Mouse (Mus musculus): ENCODE data around the gene B630019K06Rik. TPM values are rescaled to one million over a fixed set of nuclear protein-coding genes. Genes with fewer than 3 reads are reported as not detected.

The B630019K06Rik gene
- 4.7 TPM for polyA plus RNA-seq (2014; fragmentation: Illumina TruSeq; extraction: RNeasy Lipid Tissue Mini Kit (QIAGEN cat#74804); ENCODE audit: low read depth, low replicate concordance)

GRCm38 (mm10) chrX:8892343-8893155, at the start of gene B630019K06Rik:
TSS of gene B630019K06Rik (plus strand) at chrX:8892382.

GRCm38 (mm10) chrX:8843694-8844093, 48.5 kb upstream of the B630019K06Rik start, which contains the start of gene Gm6592:
TSS of gene Gm6592 (plus strand) at chrX:8843994.

GRCm38 (mm10) chrX:8873953-8874352, 18.2 kb upstream of the B630019K06Rik start, which contains the start of gene Gm5751:
TSS of gene Gm5751 (plus strand) at chrX:8874253.

Other genes with a start within 250 kb of the B630019K06Rik start
- gene Ssxb8, start 201.5 kb upstream of the B630019K06Rik start, polyA plus RNA-seq (2014; fragmentation: Illumina TruSeq; extraction: RNeasy Lipid Tissue Mini Kit (QIAGEN cat#74804); ENCODE audit: low read depth, low replicate concordance): not detected
- gene Ssx9, start 143.9 kb upstream of the B630019K06Rik start, polyA plus RNA-seq (2014; fragmentation: Illumina TruSeq; extraction: RNeasy Lipid Tissue Mini Kit (QIAGEN cat#74804); ENCODE audit: low read depth, low replicate concordance): not detected
- gene Ssxb5, start 88.7 kb upstream of the B630019K06Rik start, polyA plus RNA-seq (2014; fragmentation: Illumina TruSeq; extraction: RNeasy Lipid Tissue Mini Kit (QIAGEN cat#74804); ENCODE audit: low read depth, low replicate concordance): not detected
- gene Gm6592, start 48.4 kb upstream of the B630019K06Rik start, polyA plus RNA-seq (2014; fragmentation: Illumina TruSeq; extraction: RNeasy Lipid Tissue Mini Kit (QIAGEN cat#74804); ENCODE audit: low read depth, low replicate concordance): not detected
- not detected for gene Gm5751, start 18.1 kb upstream of the B630019K06Rik start, polyA plus RNA-seq (2014; fragmentation: Illumina TruSeq; extraction: RNeasy Lipid Tissue Mini Kit (QIAGEN cat#74804); ENCODE audit: low read depth, low replicate concordance)
- gene Fthl17b, start 70.6 kb downstream of the B630019K06Rik start, polyA plus RNA-seq (2014; fragmentation: Illumina TruSeq; extraction: RNeasy Lipid Tissue Mini Kit (QIAGEN cat#74804); ENCODE audit: low read depth, low replicate concordance): not detected
- not detected for gene Fthl17c, start 84.2 kb downstream of the B630019K06Rik start, polyA plus RNA-seq (2014; fragmentation: Illumina TruSeq; extraction: RNeasy Lipid Tissue Mini Kit (QIAGEN cat#74804); ENCODE audit: low read depth, low replicate concordance)
- not detected for gene Fthl17d, start 94.4 kb downstream of the B630019K06Rik start, polyA plus RNA-seq (2014; fragmentation: Illumina TruSeq; extraction: RNeasy Lipid Tissue Mini Kit (QIAGEN cat#74804); ENCODE audit: low read depth, low replicate concordance)
- not detected for gene Fthl17e, start 141.1 kb downstream of the B630019K06Rik start, polyA plus RNA-seq (2014; fragmentation: Illumina TruSeq; extraction: RNeasy Lipid Tissue Mini Kit (QIAGEN cat#74804); ENCODE audit: low read depth, low replicate concordance)
- gene Fthl17f, start 170.6 kb downstream of the B630019K06Rik start, polyA plus RNA-seq (2014; fragmentation: Illumina TruSeq; extraction: RNeasy Lipid Tissue Mini Kit (QIAGEN cat#74804); ENCODE audit: low read depth, low replicate concordance): not detected
- not detected for gene 4930402K13Rik, start 212.2 kb downstream of the B630019K06Rik start, polyA plus RNA-seq (2014; fragmentation: Illumina TruSeq; extraction: RNeasy Lipid Tissue Mini Kit (QIAGEN cat#74804); ENCODE audit: low read depth, low replicate concordance)